Mouse (Mus musculus) thymus, postnatal 0 days (tissue): ENCODE results near the gene Ccnyl1. TPM values are rescaled to one million over a fixed set of nuclear protein-coding genes. Genes with fewer than 3 reads are reported as not detected.
A peak's percentile ranks its signal among the peaks of the same experiment; 100 is the strongest.

Experiments
- DNase-seq: peaks from one replicate; pipeline ENCODE4 v3.0.0-alpha.2; 2015; ENCODE audit warnings: low spot score
- polyA plus RNA-seq: library from polyadenylated mRNA; unstranded; fragments of >200 nt; fragmentation: Nextera tagmentation; extraction: Ambion mirVana; gene quantifications from 2 replicates; pipeline ENCODE4 v1.2.1, GENCODE M21; 2015

Gene Ccnyl1
- polyA plus RNA-seq, 1 experiment from 2014 or later: 2.4 TPM

DNA sequence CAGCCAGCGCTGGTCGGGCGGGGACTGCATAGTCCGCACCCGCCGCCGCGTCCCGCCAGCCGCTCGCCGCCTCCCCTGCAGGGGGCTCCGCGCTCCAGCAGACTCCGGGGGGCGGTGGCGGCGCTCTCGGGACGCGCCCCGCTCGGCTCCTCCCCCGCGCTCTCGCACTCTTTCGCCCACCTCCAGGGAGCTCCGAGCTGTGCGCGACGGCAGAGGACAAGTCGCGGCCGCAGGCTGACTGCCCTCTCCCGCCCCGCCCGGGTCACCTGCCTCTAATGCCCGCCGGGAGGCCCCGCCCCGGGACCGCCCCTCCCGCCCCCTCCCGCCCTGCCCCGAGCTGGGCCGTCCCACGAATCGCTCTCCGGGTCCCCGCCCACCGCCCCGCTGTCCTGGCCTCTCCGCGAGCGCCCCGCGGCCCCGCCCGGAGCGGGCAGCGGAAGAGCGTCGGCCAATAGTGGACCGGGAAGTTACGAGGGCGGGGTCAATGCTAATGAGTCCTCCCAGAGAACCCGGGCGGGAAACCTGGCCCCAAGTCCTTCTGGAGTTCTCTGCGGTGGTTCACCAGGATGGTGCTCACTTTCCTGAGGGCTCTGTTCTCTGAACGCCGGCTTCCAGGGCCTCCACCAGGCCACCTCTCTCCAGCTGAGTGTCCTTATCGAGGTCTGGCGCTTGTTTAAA lies 47.4 kb downstream of the Ccnyl1 start, which contains the start of gene Fzd5:
Fzd5 (minus strand) TSS at position 250 of the 678 bp plus-strand sequence.
- DNase-seq: peak; percentile 85

DNA sequence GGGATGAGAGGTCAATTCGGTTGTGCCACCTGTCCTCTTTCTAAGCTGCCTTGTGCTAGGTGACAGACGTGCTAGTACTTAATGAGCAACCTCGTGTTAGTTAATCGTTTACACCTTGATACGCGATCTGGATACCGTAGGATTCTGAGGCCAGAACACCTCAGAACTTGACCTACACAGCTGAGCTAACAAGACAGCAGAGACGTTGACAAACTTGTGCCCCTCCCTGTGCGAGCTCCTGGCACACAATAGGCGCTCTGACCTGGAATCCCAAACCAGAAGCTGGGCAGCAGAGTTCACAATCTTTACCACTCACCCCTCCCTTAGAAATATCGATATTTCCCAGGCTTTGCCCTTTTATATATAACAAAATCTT lies 47.9 kb downstream of the Ccnyl1 start:
- DNase-seq: no peak

DNA sequence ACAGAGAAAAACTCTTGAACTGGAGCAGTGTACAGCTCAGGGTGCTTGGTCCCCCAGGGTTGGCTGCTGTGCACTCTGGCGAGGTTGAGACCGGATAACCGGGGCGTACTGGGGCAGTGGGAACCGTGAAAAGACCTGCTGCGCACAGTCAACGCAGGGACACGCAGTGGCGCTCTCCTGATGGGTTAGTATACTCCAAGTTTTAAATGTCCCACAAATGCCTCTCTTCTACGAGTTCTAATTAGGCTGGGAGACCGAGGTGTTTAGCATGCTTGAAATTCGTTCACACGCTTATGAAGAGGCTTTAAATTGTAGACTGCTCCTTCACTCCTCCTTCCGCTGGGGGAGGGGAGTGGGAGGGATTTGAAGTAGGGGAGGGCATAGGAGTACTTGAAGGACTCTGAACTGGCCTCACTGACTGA lies 48.4 kb downstream of the Ccnyl1 start:
- peak; percentile 61 for DNase-seq

DNA sequence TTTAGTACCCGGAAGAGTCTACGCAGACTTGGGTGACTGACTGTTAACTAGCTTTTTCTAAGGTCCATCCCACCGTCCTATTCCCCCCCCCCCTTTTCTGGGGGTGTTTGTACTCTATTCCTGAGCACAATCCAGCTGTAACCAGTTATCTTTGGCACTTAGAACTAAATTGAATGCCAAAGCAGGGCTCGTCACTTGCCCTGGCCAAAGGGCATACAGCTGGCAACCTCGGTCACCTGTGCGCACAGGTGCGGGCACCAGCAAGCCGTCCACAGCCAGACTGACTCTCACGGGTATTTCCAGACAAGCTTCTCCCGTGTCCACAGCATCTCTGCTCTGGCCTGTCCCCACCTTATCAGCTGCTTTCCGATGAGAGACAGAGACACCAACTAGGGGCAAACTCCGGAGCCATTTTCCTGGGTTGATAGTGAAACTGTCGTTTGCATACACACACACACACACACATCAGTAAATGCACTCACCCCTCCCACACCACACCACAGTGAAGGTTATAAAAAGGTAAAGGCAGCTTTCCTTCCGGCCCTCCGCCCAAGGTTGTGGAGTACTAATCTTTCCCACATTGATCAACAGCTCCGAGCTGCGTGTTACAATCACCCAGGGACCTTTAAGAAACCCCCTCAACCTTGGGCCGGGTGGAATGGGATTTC lies 52.6 kb downstream of the Ccnyl1 start:
- no peak for DNase-seq

DNA sequence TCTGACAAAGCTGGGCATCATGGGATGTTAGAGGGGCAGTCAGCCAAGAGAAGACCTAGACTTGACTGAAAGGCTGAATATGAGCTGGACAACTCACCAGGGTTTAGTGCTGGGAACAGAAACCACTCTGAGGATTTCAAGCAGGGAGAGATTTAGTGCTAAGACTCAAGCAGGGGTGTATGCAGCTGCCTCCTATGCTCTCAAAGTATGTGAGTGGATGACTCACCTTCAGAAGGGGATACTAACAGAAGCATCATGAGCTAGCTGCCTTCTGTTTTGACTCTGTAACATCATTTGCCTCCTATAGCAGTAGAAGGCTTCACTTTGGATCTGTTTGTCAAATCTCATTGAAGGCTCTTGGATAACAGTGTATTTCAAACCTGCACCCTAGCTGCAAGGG lies 54.4 kb downstream of the Ccnyl1 start:
- no peak for DNase-seq

DNA sequence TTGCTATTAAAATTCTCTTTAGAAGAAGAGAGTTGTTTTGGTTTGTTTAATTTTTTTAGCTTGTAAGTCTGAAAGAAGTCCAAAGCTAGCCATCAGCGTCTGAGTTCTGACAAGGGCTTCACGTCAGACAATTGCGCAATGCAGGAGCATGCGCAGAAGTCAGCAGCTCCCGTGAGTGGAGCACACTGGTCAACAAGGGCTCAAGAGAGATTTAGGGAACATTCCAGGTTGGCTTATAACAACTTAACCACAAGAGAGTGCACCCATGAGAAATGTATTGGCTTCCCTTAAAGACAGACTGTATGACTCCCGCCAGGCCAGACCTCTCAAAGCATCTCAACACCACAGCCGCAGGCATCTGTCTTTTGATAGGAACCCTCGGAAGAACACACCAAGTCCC lies 62.9 kb downstream of the Ccnyl1 start:
- DNase-seq: no peak

DNA sequence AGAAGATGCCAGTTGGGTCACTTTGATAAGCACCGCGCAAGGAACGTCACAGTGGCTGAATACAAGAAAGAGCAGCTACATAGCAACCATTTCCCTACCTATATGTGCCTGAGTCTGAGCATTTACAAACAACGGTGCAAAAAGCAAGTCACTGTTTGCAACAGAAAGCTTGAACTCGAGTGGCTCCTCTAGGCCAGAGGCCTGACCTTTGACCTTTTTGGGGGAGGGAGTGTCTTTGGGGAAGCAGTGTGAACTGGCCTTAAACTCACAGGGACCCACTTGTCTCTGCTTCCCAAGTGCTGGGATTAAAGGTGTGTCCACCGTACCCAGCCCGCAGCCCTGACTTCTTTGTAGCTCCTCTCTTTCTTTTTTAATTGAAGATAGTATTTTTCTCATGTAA lies 63.4 kb downstream of the Ccnyl1 start:
- DNase-seq: no peak

DNA sequence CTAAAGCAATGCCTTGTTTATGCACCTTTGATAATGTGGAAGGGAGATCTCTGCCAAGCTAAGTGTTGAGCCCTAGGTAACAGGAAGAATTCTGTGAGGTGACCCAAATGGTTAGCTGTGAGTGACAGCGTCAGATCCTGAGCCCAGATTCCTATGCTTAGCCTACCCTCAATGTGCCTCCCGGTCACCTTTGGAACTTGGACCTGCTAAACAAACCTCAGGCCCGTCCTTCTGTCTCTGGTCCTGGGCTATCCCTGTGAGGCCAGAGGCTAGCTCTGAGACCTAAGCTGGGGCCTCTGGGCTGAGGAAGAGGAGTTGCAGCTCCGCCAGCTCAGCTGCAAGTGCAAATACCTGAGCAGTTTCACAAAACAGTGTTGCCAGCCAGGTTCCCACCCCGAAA lies 64.4 kb downstream of the Ccnyl1 start:
- no peak for DNase-seq

DNA sequence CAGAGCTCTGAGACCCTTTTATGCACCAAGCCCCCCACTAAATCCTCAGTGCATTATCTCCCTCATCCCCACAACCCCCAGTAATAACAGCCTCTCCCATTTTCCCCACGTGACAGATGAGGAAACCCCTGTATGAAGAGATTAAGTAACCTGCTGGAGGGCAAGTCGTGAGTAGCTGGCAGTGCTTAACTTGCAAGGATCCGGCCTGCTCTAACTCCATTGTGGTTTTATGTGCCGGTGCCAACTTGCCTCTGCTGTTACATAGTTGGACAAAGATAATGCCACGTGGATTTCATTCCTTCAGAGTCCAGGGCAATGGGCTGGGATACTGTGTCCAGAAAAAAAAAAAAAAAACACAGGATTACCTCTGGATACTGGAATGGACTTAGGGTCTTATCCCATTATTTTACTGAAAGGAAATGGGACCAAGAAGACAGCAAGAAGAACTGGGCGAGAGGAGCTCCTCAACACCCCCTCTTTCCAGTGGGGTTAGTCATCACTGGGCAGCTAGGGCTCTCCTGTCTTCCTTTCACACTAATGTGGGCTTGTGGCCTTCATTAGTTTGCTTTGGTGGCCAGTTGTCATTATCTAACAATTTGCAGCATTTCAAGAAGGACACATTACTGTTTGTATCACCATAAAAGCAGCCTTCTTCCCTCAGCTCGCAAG lies 65.8 kb downstream of the Ccnyl1 start:
- no peak for DNase-seq

DNA sequence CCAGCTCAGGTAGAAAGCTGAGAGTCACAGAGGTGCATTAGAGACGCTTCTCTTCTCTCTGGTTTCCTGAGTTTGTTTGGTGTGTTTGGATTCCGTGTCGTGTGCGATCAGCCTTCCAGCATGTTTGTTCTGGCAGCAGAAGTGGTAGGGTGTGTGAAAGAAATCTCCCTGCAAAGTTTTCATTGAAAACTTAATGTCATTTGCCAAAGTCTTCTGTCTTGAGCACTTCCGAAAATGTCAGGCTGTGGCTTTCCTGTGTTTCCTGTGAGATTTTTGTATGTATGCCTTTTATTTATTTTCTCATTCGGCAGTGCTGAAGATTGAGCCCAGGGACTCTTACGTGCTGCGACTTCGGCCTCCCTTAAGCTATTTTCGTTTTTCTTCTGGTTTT lies 66.4 kb downstream of the Ccnyl1 start:
- peak; percentile 23 for DNase-seq

DNA sequence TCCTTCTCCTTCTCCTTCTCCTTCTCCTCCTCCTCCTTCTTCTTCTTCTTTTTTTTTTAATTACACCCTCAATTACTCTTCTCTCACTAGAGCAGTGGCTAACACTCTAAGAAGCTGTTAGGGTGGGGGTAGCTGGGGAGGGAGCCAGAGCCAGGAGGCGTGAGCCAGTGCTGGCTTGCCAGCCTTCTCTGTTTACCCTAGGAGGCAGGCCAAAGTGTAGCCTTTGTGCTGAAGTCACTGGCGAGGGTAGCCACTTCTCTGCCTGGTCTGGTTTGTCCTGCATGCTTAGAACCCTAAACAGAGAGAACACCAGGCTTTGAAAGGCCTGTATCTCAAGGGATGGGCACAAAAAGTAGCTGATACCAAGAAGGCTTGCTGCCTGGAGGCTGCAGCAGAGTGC lies 67.0 kb downstream of the Ccnyl1 start:
- no peak for DNase-seq

DNA sequence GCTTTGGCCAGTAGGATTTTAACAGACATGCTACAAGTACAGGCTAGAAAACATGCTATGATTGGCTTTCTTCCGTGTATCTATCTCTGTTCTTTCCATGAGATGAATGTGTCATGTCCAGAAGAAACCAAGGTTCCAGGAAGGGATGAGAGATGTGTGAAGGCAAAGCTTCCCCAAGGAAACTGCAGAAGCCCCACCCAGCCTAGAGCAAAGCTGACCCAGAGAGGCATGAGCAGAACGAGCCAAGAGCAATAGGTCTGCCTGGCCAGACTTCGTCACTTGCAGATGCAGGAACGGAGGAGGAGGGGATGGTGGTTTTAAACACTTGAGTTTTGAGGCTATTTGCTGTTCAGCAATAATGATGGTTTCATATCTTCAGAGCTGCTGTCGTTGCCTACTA lies 67.5 kb downstream of the Ccnyl1 start:
- DNase-seq: no peak

DNA sequence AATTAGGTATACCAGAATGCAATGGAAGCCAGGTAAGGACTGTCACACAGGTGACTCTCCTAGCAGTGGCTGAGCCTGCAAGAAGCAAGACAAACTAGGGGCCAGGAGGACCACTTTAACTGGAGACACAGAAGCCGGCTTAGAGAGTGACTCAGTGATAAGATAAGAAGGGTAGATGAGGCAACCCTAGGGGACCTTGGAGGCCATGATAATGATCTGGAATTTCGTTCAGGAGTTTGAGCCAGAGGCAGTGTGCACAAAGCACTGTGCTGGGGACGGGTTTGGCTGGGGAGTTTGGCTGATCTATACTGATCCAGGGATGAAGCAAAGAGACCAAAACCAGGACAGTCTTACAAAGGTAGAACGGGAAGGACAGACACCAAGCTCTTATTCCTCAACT lies 71.4 kb downstream of the Ccnyl1 start:
- DNase-seq: no peak

DNA sequence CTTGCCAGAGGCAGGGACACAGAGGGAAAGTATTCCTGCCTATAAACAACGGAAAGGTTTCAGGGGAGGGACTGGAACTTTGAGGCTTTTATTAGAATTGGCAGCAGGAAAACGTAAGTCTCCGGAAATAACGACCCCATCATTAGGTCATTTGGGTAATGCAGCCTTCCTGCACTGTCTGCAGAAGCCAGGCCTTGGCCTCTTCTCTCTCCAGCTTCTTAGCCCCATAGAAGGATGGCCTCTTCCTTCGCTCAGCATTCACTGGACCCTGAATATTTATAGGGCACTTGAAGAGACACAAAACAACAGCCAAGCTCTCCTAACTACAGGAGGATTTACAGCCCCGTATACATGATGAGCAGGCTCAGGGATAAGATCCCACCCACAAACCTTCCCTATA lies 79.9 kb downstream of the Ccnyl1 start:
- DNase-seq: no peak

DNA sequence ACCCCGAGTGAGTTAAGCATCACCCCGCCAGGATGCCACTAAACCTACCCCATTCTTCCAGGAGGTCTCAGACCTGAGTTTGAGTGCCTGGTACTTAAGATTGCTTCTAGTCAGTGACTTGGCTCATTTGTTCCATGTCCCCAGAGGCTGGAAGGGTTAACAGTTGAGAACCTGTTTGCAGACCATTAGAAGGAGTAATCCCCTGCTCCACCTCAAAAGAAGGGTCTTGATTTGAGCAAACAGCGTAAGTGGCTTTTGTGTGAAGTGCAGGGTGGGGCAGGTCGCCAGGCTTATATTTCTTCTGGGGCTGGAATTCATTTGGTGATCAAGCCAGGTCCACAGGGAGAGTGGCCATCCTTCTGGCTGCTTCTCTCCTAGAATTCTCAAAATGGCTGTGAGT lies 83.0 kb downstream of the Ccnyl1 start:
- DNase-seq: no peak

Other genes starting within 250 kb of the Ccnyl1 start
- 40.2 and 43.2 TPM in 2 replicates for gene Creb1, start 157.8 kb upstream of the Ccnyl1 start, polyA plus RNA-seq
- gene Mettl21a, start 73.2 kb upstream of the Ccnyl1 start, polyA plus RNA-seq: 14.9 and 15.9 TPM in 2 replicates
- 0.91 and 1.1 TPM in 2 replicates for gene Fzd5, start 47.3 kb downstream of the Ccnyl1 start, polyA plus RNA-seq